Mouse (Mus musculus) bone marrow, adult 2 months (tissue): ENCODE results near the gene Trpd52l3. TPM values are rescaled to one million over a fixed set of nuclear protein-coding genes. Genes with fewer than 3 reads are reported as not detected.

Experiments used
- H3K27ac ChIP-seq: fragments of 200-500 bp; 2 replicates; pipeline ENCODE4 v1.5.1; 2012; ENCODE audit warnings: low read depth, mild to moderate bottlenecking, control low read depth, inconsistent platforms, low read length; ENCODE audit not compliant: control insufficient read depth, poor library complexity, insufficient read depth
- H3K4me1 ChIP-seq: fragments of 200-500 bp; 2 replicates; pipeline ENCODE4 v1.6.1; 2011; ENCODE audit warnings: low read length; ENCODE audit not compliant: control insufficient read depth, insufficient read depth
- H3K4me3 ChIP-seq: fragments of 200-500 bp; replicated peaks from 2 replicates; pipeline ENCODE3; 2011; ENCODE audit warnings: mild to moderate bottlenecking, low read depth, low read length, control low read depth; ENCODE audit not compliant: control insufficient read depth
- CTCF ChIP-seq: fragments of 200-500 bp; IDR thresholded peaks from 2 replicates; pipeline ENCODE4 v1.5.1; 2011; ENCODE audit warnings: low read length, control low read depth; ENCODE audit not compliant: control insufficient read depth, insufficient read depth
- POLR2A ChIP-seq: fragments of 200-500 bp; IDR thresholded peaks from 2 replicates; pipeline ENCODE4 v1.6.1; 2011; ENCODE audit warnings: low read depth, mild to moderate bottlenecking, control low read depth, low read length, borderline replicate concordance; ENCODE audit not compliant: control insufficient read depth
- whole genome bisulfite sequencing: fragments of 180-500 bp; shearing (Covaris S2); methylation state at CpG from one replicate; pipeline ENCODE4 v1.1.7; 2018; 5-methylcytosine and 5-hydroxymethylcytosine counted together
- polyA plus RNA-seq: library from polyadenylated mRNA; stranded (reverse); fragments of >200 nt; gene quantifications from 2 replicates; pipeline ENCODE4 v1.2.4, GENCODE M21; 2011; ENCODE audit warnings: low replicate concordance; ENCODE audit not compliant: missing spikeins, insufficient read depth, insufficient read length

Gene Trpd52l3
- polyA plus RNA-seq, 1 experiment, result not detected

DNA sequence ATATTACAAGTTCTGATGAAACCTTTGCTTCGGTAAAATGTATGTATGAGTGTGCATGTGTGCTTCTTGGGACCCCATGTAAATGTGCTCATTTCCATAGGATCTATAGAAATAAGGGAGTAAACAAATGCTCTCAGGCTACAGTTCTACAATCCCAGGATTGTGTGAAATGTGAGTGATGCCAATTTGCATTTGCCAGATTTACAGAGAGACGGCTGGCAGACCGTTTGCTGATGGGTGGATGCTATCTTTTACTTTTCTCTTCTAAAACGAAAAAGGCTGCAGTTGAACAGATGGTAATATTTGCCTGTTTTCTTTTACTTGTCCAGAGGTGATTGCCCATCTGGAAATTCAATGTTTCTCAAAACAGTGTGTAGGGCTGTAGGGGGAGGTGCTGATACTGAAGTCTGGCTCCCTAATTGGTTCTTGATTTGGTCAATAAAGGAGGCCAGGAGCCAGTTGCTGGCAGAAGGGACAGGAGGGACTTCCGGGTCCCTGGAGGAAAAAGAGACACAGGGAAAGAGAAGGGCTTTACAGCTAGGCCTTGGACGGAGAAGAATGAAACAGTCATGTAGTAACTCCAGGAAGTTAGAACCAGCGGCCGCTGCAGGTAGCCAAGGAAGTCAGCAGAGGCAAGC lies 24.0 kb upstream of the Trpd52l3 start:
- TF ChIP-seq POLR2A (no peak), CTCF (no peak)
- H3K4me3 ChIP-seq, result no peak overlapping the region
- H3K4me1 ChIP-seq, result no peaks in the 10 kb centered on the region
- WGBS, result 81% methylated on average over 8 of the region's 8 CpGs
- H3K27ac ChIP-seq, result no peak overlapping the region

DNA sequence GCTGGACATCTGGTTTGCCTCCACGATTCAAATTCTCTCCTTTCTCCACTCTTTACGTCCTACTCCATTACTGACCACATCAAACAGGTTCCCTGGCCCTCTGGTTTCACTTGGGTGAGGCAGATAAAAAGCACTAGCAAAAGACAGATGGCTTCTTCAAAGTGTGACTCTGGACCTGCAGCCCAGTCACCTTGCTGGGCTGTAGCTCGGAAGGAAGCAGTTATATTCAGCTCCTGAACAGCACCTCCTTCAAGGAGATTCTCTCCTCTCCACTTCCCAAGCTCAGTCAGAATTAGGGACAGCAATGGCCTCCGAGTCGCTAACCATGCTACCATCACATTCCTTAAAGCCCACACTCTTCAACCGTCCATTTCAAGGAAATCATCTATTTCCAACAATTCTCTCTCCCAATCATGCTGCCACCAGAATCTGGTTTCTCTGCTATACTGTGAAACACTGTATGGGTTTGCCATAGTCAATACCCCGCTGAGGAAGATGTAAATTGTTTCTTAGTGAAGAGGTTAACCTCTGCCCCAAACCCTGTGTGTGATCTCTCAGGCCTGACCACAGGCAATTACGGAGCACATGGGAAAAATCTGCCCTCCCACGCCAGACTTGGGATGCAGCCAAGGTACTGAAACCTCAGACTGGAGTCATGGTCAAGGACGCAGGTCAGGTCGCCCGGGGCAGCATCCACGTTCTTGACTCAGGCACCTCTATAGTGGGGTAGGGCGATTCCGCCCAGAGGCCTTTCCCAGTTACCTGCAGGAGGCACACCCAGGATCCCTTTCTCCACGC lies 19.2 kb upstream of the Trpd52l3 start:
- H3K27ac ChIP-seq, result no peak overlapping the region
- no peak for TF ChIP-seq CTCF
- TF ChIP-seq POLR2A, result no peak
- 78% methylated on average over 16 of the region's 16 CpGs for WGBS

DNA sequence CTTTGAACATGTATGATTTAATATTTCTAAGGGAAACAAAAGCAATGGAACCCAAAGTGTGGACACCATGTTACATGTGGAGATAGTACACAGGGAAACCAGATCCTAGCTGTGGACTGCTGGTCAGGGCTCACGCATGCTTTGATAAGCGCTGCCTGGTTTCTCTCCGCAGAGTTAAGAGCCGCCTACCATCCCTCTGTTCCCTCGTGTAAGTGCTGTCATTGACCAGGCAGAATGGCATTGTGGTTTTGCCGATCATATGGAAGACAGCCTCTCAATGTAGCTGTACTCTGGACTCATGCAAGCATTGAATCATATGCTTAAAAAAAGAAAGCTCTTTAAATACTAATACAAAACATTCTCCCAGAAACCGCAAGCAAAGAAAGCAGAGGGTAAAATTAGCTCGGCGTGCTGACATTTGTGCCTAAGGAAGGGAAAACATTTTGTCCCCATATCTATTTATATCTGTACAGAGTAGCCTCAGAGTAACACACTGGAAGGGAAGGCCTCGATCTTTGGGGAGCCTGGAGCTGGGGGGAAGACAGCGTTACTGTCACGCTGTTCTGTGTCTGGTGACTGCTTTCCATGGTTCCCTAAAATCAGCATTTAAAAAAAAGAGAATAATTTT lies 17.0 kb upstream of the Trpd52l3 start:
- WGBS, result 80% methylated on average over 12 of the region's 12 CpGs
- Histone ChIP-seq H3K27ac (no peak overlapping the region), H3K4me1 (no peaks in the 10 kb centered on the region), H3K4me3 (no peak overlapping the region)
- no peak for TF ChIP-seq CTCF
- no peak for TF ChIP-seq POLR2A

More for the DNA sequence above, 19.2 kb upstream of the Trpd52l3 start:
- Histone ChIP-seq H3K4me3 (no peak overlapping the region), H3K4me1 (no peaks in the 10 kb centered on the region)

DNA sequence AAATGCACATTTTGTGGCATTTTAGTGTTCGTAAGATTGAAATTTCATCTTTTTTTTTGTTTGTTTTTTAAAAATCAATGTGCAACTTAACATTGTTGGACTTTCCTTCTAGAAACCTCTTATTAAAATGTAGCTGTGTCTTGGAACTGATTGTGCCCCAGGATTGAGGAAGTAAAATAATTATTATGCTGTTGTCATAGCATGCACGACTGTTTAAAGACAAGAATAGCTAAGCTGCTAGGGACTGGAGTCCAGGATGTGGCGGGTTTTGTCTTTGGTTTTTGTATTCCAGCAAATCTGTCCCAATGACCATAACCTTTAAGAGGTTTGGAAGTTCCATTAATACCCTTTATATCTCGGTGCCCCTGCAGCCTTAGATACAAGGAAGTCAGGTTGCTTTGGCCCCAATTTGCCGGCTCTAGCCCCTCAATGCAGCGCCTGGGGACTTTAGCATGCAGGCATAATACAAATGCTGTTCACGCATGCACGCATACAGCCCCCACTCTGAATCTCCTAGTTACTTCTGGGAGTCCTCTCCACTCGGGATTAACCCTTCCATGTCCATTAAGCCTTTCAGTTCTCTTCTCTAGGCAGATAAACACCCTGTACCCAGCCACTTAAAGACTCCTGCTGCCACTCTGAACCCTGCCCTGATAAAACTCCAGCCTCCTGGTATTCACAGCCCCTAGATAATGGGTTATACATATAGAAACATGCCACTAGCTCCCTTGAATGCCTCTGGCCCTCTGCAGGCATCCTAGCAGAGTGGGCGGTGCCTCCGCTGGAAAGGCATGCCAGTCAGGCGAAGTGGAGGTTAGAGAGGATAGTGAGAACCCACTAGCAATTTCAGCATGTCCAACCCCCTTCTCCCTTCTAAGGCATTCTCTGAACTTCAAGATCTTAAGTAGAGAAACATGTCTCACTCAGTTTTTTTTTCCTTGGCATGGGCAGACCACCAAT lies 2.9 kb upstream of the Trpd52l3 start:
- WGBS, result 41% methylated on average over 12 of the region's 12 CpGs
- TF ChIP-seq POLR2A, result no peak
- TF ChIP-seq CTCF, result no peak
- H3K4me3 ChIP-seq, result no peak overlapping the region
- H3K4me1 ChIP-seq, result no peaks in the 10 kb centered on the region
- H3K27ac ChIP-seq, result no peak overlapping the region

DNA sequence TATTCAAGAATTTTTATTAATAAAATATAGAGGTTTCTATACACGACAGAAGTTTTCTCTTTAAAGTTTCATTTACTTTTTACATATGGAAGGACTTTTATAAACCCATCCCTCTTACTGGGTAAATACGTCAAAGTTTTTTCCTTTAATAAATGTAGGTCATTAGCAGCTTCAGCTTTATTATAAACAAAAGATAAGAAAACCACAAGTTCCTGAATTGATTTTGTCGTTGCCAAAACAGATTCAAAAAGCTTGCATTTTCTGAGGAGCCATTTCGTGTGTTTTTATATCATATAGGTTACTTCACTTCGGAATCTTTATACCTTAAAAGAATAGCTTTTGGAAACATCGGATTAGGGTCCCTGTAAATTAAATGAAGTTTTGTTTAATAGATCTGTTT lies 2.0 kb upstream of the Trpd52l3 start:
- TF ChIP-seq POLR2A (no peak), CTCF (no peak)
- Histone ChIP-seq H3K27ac (no peak overlapping the region), H3K4me1 (no peaks in the 10 kb centered on the region), H3K4me3 (no peak overlapping the region)
- WGBS, result 47% methylated on average over 6 of the region's 6 CpGs

GRCm38 (mm10) chr19:30006371-30006770 lies 2.8 kb downstream of the Trpd52l3 start:
- H3K4me3 ChIP-seq, result no peak overlapping the region
- no peaks in the 10 kb centered on the region for H3K4me1 ChIP-seq
- H3K27ac ChIP-seq, result no peak overlapping the region
- WGBS, result 81% methylated on average over 3 of the region's 3 CpGs
- TF ChIP-seq CTCF (no peak), POLR2A (no peak)

- no peak for TF ChIP-seq CTCF
- no peak for TF ChIP-seq POLR2A
- Histone ChIP-seq H3K4me1 (no peaks in the 10 kb centered on the region), H3K4me3 (no peak overlapping the region), H3K27ac (no peak overlapping the region)
- WGBS, result 22% methylated on average over 13 of the region's 13 CpGs
These were observed 7.1 kb downstream of the Trpd52l3 start for GRCm38 (mm10) chr19:30010520-30011296.
